Mouse (Mus musculus) lung, postnatal 10 days (tissue): ENCODE results near the gene Bbc3.

ENCODE experiments used
- DNase-seq: peaks from one replicate; pipeline ENCODE4 v3.0.0; 2021

Bbc3 gene

GRCm38 (mm10) chr7:16319216-16319615 lies 11.0 kb downstream of the Bbc3 start:
- no peak for DNase-seq

DNA sequence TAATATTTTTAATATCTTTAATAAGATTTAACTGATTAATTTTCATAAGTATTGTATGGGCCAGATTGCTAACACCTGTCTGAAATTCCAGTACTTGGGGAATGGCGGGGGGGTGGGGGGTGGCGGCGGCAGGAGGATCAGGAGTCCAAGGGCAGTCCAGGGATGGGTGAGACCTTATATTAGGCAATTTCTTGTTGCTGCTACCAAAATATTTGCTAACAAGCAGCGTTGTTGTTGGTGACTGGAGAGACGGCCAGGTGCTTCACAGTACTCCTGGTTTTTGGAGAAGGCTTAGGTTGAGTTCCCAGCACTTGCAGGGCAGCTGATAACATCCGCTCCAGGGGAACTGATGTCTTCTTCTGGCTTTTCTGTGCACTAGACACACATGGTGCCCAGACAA lies 12.3 kb downstream of the Bbc3 start:
- DNase-seq, result no peak

DNA sequence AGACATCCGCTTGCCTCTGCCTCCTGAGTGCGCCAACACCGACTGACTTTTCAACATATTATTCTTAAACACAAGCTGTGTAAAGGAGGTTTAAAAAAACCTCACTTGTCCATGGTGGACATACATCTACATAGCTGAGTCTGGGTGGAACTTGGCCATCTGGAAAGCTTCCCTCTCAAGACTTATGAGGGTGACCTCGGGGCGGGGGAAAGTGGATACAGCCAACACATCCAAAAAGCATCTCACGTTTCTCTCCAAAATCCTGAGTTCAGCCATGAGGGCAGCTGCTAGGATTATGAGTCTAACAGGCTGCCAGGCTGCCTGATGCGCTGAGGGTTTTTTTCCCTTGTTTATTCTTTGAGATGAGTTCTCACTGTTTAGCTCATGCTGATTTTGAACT lies 16.5 kb downstream of the Bbc3 start:
- DNase-seq, result peak; percentile 18

GRCm38 (mm10) chr7:16325920-16326606 lies 17.9 kb downstream of the Bbc3 start:
- peak; percentile 83 for DNase-seq

DNA sequence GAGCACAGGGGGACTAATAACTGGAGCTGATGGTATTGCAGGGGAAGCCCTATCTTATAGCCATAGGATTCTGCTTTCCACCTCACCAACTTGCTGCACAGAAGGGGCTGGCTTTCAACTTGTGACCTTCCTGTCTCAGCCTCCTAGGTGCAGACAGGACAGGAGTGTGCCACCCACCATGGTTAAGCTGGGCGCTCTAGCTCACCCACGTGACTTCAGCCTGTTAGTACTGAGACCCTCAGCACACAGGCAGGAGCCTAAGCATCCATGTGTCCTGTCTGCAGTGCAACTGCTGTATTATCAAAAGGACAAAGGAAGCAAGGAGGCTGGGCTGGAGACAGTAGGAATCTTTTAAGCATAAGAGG lies 18.4 kb downstream of the Bbc3 start:
- DNase-seq, result no peak

GRCm38 (mm10) chr7:16329146-16329545 lies 21.0 kb downstream of the Bbc3 start:
- no peak for DNase-seq

- DNase-seq, result peak; percentile 22
These were observed 29.5 kb downstream of the Bbc3 start for GRCm38 (mm10) chr7:16337733-16338132.

DNA sequence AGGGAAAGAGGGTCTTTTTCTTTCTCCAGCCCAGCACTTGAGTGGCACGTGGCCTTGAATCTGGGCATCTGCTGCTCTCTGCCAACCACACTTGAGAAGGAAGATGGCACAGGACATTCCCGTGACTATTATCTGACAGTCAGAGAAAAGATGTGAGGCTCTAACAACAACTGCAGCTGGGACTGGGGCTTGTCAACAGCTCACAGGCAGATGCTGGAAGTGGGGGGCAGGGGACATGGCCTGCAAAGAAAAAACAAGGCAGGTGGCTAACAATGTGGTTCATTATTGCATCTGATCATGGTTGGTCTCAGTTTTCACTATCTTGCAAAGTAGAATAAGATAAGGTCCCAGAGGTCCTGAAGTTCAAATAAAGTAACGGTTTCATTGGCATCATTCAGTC lies 36.4 kb downstream of the Bbc3 start:
- DNase-seq, result no peak

- DNase-seq, result no peak
These were observed 37.1 kb downstream of the Bbc3 start for GRCm38 (mm10) chr7:16345297-16345696.

GRCm38 (mm10) chr7:16349999-16350398 lies 41.8 kb downstream of the Bbc3 start:
- DNase-seq, result no peak

- DNase-seq, result no peak
These were observed 47.8 kb downstream of the Bbc3 start for GRCm38 (mm10) chr7:16355854-16356594.

DNA sequence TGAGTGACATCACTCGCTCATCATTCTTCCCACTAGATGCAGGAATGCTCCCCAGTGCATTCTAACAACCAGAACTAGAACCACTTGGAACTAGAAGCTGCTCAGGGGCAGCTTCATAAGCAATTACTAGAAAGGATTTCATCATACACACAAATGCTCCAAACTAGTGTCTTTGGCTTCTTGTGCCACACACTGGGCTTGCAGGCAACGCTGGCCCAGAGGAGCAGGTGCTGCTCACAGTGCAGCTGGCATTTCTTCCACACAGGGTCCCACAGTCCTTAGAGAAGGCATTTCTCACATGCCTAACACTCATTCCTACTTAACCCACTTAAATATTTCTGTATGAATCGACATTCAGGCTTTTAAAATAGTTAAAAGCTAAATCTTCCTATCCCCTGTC lies 49.4 kb downstream of the Bbc3 start:
- no peak for DNase-seq

GRCm38 (mm10) chr7:16364319-16364718 lies 56.1 kb downstream of the Bbc3 start:
- no peak for DNase-seq

- peak; percentile 41 for DNase-seq
These were observed 56.8 kb downstream of the Bbc3 start for GRCm38 (mm10) chr7:16364901-16365500.

- DNase-seq, result peak; percentile 24
These were observed 58.0 kb downstream of the Bbc3 start for GRCm38 (mm10) chr7:16366133-16366646.

DNA sequence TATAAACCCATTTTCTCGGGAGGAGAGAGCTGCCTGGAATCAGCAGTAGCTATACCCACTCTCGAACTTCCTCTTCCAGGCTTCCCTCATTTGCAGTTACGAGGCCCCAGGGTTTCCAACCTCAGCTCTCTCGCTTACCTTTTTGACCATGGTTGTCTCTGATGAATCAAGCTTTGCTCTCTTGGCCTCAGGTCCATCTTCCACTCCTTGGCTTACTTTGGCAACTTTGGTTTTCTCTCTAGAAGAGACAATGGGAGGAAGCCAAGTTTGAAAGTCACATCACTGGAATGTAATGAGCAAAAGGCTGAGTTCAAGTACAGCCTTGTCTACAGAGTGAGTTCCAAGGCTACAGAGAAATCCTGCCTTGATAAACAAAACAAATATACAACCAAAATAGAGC lies 58.5 kb downstream of the Bbc3 start:
- no peak for DNase-seq
